Mouse (Mus musculus) small intestine, adult 10 weeks (tissue): ENCODE data around the gene Rhot2. TPM values are rescaled to one million over a fixed set of nuclear protein-coding genes. Genes with fewer than 3 reads are reported as not detected.

Source experiments
- polyA plus RNA-seq: library from polyadenylated mRNA; stranded (reverse); fragments of 350-450 nt; fragmentation: Illumina TruSeq; extraction: RNeasy Lipid Tissue Mini Kit (QIAGEN cat#74804); gene quantifications from one replicate; pipeline ENCODE4 v1.2.3, GENCODE M21; 2014; ENCODE audit warnings: low replicate concordance

The Rhot2 gene
- 13.3 TPM for polyA plus RNA-seq

GRCm38 (mm10) chr17:25844396-25844901, at the start of gene Rhot2:
Gene Rhot2 (minus strand): TSS chr17:25844851.

GRCm38 (mm10) chr17:25880196-25880910, 35.7 kb upstream of the Rhot2 start, which contains the start of gene Wfikkn1:
Gene Wfikkn1 (minus strand): TSS chr17:25880858.

DNA sequence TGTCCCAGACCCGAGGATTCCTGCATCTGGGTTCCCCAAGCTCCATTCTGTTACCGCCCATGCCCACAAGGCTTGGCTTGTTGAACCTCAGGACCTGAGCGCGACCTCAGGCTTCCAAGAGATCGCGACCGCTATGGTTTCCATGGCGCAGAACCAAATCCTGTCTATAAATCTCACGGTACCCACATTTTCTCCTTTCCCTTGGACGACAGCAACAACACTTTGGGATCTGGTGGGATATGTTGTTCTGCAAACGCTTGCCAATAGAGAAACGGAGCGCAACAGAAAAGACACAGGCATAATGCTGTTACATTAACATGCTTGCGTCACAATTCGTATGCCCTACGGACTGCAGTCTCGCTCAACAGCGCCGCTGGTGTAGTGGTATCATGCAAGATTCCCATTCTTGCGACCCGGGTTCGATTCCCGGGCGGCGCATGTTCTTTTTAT, 30.1 kb upstream of the Rhot2 start, which contains the start of gene Mettl26:
Mettl26 (plus strand) TSS at position 354 of the 450 bp plus-strand sequence.

DNA sequence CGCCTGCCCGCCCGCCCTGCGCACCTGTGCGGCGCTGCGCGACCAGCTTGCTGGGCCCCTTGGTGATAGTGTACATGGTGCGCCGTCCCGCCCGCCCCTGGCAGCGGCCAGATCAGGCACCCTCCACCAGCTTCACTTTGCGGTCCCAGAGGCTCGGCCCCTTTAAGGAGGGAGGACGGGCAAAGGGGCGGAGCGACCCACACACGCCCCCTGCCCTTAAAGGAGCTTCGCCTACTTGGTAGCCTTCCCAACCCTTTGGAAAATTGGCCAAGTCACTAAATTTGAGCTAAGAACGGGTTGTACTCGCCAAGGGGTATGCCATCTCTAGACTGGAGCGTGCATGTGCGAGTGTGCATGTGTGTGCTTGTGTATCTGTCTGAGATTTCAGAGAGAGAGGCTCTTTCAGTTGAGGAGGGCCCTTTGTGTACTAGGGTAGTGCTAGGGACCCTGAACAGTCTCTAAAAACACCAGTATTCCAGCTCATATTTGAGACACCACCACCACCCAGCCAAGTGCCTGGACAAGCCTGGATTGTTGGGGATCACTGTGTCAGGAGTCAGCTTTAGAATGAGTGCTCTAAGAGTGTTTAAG, 24.0 kb upstream of the Rhot2 start, which contains the start of gene Mcrip2:
Mcrip2 (minus strand) TSS at position 164 of the 591 bp plus-strand sequence.

GRCm38 (mm10) chr17:25860832-25861703, 16.4 kb upstream of the Rhot2 start, which contains the start of gene Wdr90:
Gene Wdr90 (minus strand): TSS chr17:25861501.

GRCm38 (mm10) chr17:25841117-25841880, 3.4 kb downstream of the Rhot2 start, which contains the start of gene Gm20683:
Gene Gm20683 (minus strand): TSS chr17:25841763.

GRCm38 (mm10) chr17:25837076-25837410, 7.6 kb downstream of the Rhot2 start, which contains the start of gene Rhbdl1:
Gene Rhbdl1 (minus strand): TSS chr17:25837295.

DNA sequence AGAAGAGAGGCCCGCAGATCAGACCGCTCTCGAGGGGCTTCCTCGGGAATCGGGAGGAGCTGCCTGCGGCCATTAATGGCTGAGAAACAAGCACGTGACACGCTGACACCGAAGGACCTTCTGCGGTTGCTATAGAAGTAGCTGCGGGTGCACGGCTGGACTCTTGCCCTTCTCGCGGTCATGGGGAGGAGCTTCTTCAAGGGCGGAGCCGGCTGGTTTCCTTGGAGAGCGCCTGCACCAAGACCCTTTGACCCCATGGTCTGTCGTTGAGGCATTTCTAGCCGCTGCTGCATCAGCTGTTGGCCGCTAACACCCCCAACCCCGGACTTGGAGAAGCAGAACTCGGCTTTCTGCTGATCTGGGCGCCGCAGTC, 11.4 kb downstream of the Rhot2 start, which contains the start of gene Stub1:
Stub1 (minus strand) TSS at position 114 of the 373 bp plus-strand sequence.

DNA sequence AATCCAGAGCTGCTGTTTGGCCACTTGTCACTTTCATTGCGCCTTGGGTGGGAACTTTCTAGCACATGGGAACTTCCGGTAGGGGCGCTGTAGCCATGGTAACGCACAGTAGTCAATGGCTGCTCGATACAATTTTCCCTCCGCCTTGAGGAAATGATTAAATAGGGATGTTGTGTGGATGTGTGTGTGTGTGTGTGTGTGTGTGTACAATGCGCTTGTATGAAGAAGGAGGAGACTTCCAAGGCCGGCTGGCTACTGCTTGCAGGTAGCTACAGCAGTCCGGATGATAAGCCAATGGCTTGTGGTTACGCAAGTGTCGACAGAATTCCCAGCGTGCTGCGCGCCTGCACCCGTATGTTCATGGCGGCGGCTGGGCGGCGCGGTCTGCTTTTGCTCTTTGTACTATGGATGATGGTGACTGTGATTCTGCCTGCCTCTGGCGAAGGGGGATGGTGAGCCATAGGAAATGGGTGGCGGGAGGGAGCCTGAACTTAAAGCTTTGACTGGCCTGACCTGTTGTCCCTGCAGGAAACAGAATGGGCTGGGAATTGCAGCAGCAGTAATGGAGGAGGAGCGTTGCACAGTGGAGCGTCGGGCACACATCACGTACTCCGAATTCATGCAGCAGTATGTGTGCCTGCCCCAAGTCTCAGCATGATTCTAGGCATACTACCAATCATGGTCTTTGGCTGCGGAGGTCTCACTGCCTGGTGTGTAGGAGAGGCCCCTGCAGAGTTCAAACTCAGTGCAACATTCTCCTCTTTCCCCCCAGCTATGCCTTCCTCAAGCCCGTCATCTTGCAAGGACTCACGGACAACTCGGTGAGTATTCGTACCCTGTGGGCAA, 15.7 kb downstream of the Rhot2 start, which contains the start of gene Jmjd8:
Jmjd8 (plus strand) TSS at position 156 of the 846 bp plus-strand sequence.

GRCm38 (mm10) chr17:25823452-25823851, 21.2 kb downstream of the Rhot2 start, which contains the start of gene Wdr24:
Gene Wdr24 (plus strand): TSS chr17:25823627.

GRCm38 (mm10) chr17:25808789-25809605, 35.7 kb downstream of the Rhot2 start, which contains the start of gene Fbxl16:
Gene Fbxl16 (plus strand): TSS chr17:25809085.

GRCm38 (mm10) chr17:25796951-25797369, 47.7 kb downstream of the Rhot2 start, which contains the start of gene Metrn:
Gene Metrn (minus strand): TSS chr17:25797136.

GRCm38 (mm10) chr17:25795609-25796092, 49.0 kb downstream of the Rhot2 start, which contains the start of gene AC134908.4:
Gene AC134908.4 (minus strand): TSS chr17:25795659.

DNA sequence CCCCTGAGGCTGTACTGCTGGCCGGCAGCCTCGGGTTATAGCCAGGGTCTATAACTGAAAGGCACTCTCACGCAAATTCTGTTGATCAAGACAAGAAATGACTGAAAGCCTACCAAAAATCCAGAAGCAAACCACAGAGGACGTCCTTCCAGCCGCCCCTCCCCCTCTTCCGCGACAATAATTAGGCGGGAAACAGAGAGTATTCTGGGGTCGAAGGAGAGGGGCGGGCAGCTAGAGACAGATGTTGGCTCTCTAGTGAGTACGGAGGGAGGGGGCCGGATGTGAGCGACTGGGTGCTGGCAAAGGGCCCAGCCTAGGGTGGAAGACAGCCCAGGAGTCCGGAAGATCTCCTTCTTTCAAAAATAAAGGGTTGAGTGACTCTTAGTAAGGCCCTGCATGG, 52.0 kb downstream of the Rhot2 start, which contains the start of gene Fam173a:
Fam173a (minus strand) TSS at position 287 of the 400 bp plus-strand sequence.

Other genes with a start within 250 kb of the Rhot2 start
- not detected for gene Gng13, start 127.7 kb downstream of the Rhot2 start, polyA plus RNA-seq
- gene Chtf18, start 117.4 kb downstream of the Rhot2 start, polyA plus RNA-seq = not detected
- not detected for gene Rpusd1, start 117.2 kb downstream of the Rhot2 start, polyA plus RNA-seq
- gene Mslnl, start 108.8 kb downstream of the Rhot2 start, polyA plus RNA-seq = not detected
- gene Msln, start 90.5 kb downstream of the Rhot2 start, polyA plus RNA-seq = not detected
- 0.67 TPM for gene Narfl, start 71.1 kb downstream of the Rhot2 start, polyA plus RNA-seq
- gene Haghl, start 59.2 kb downstream of the Rhot2 start, polyA plus RNA-seq = not detected
- not detected for gene Ccdc78, start 58.3 kb downstream of the Rhot2 start, polyA plus RNA-seq
- gene Fam173a, start 52.0 kb downstream of the Rhot2 start, polyA plus RNA-seq = not detected
- gene AC134908.4, start 49.2 kb downstream of the Rhot2 start, polyA plus RNA-seq = not detected
- not detected for gene Metrn, start 47.7 kb downstream of the Rhot2 start, polyA plus RNA-seq
- gene Fbxl16, start 35.8 kb downstream of the Rhot2 start, polyA plus RNA-seq = 0.67 TPM
- gene Wdr24, start 21.2 kb downstream of the Rhot2 start, polyA plus RNA-seq = 0.26 TPM
- gene Jmjd8, start 16.0 kb downstream of the Rhot2 start, polyA plus RNA-seq = 1.8 TPM
- 4.2 TPM for gene Stub1, start 11.4 kb downstream of the Rhot2 start, polyA plus RNA-seq
- gene Rhbdl1, start 7.6 kb downstream of the Rhot2 start, polyA plus RNA-seq = not detected
- gene Gm20683, start 3.1 kb downstream of the Rhot2 start, polyA plus RNA-seq = not detected
- 0.82 TPM for gene Wdr90, start 16.6 kb upstream of the Rhot2 start, polyA plus RNA-seq
- gene Mcrip2, start 23.9 kb upstream of the Rhot2 start, polyA plus RNA-seq = not detected
- 9.2 TPM for gene Mettl26, start 30.2 kb upstream of the Rhot2 start, polyA plus RNA-seq
- not detected for gene Wfikkn1, start 36.0 kb upstream of the Rhot2 start, polyA plus RNA-seq
- gene Rab40c, start 74.9 kb upstream of the Rhot2 start, polyA plus RNA-seq = 0.48 TPM
- gene Pigq, start 100.1 kb upstream of the Rhot2 start, polyA plus RNA-seq = 23.5 TPM
- not detected for gene Nhlrc4, start 100.1 kb upstream of the Rhot2 start, polyA plus RNA-seq
- not detected for gene A930017K11Rik, start 107.7 kb upstream of the Rhot2 start, polyA plus RNA-seq
- gene Capn15, start 140.9 kb upstream of the Rhot2 start, polyA plus RNA-seq = 1.8 TPM
- 7.1 TPM for gene Rab11fip3, start 224.7 kb upstream of the Rhot2 start, polyA plus RNA-seq
- 48.4 TPM for gene Decr2, start 245.5 kb upstream of the Rhot2 start, polyA plus RNA-seq